Mouse (Mus musculus): ENCODE measurements around the gene Copb1. TPM values are rescaled to one million over a fixed set of nuclear protein-coding genes. Genes with fewer than 3 reads are reported as not detected.

Copb1 gene
- 38.0 and 39.2 TPM in 2 replicates for polyA plus RNA-seq (2012; rRNA removed)

DNA sequence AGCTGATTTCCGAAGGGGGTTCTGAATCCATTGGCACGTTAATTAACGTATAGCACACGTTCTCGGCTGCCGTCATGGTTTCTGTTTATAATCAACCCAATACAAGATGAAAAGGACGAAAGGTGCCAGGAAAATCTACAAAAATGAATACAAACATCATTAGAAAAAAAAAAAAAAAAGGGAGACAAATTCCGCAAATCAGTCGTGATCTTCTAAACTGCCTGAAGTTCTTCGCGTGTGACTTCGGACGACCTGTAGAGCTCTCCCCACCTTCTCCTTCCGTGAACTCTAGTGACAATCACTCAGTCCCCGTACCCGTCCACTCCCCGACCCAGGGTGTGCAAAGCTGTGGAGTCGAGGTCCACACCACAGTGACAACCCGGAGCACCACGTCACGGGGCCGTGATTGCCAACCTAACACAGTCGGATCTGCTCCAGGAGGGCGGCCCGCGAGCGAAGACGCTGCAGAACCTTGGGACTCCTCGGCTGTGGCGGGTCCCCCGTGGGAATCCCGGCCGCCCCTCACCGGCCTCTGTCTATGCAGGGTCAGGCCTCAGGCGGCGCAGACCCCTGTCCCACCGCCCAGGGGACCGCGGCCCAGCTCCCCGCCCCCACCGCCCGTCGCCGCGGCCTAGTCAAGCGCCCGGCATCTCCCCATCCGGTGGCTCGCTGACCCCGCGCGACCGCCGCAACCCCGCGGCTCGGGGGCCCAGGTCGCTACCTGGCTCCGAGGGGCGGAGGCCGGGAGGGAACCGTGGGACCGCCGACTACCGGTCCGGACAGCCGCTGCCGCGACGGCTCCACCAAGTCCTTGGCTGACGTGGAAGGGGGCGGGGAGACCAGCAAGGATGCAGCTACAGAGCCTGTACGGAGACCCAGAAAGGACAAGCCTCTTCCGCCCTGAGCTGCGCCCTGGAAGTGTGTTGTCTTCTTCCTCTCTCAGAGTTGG is at the start of gene Copb1:
TSS of gene Copb1 (minus strand) at position 827 of the 949 bp plus-strand sequence.

DNA sequence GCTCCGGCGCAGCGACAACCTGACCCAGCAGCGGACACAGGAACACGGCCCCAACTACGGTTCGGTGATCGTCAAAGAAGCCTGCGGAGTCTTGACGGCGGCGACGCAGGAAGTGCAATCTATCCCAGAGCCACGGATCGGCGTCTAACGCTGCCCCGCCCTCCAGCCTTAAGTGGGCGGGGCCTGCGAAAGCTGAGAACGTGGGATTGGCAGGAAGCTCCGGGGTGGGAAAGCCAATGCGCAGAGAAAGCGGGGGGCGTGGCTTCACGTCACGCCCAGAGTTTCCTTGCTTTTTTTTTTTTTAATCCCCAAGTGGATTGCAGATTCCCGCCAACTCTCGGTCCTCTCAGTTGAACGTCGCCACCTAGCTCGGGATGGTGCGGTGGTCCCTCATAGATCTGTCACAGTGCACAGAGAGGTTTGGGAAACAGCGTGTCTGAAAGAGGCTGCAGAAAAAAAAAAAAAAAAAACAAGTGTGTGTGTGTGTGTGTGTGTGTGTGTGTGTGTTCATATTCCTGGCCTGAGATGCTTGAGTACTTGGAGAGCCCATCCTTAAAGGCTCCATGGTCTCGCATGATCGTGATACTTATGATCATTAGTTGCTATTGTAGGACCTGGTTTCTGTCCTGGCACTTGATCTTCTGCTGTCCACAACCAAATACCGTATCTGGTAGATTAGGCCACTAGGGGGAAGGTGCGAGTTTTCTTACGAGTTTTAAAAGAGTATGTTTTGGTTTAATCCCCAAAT is 21.7 kb upstream of the Copb1 start, which contains the start of gene Psma1:
TSS of gene Psma1 (minus strand) at position 114 of the 748 bp plus-strand sequence.

Other genes with a start within 250 kb of the Copb1 start
- 8.6 and 9.0 TPM in 2 replicates for gene Rras2, start 136.9 kb downstream of the Copb1 start, polyA plus RNA-seq (2012; rRNA removed)
- gene Psma1, start 21.4 kb upstream of the Copb1 start, polyA plus RNA-seq (2012; rRNA removed) = 103 and 121 TPM in 2 replicates
- gene Pde3b, start 160.6 kb upstream of the Copb1 start, polyA plus RNA-seq (2012; rRNA removed) = 9.2 and 10.3 TPM in 2 replicates

Data from liver, embryonic 18 days (tissue).